Mouse (Mus musculus) embryonic facial prominence, embryonic 11.5 days (tissue): Measurements from ENCODE around the gene Phox2a. TPM values are rescaled to one million over a fixed set of nuclear protein-coding genes. Genes with fewer than 3 reads are reported as not detected.

Experiments
- ATAC-seq: fragments of 200-750 bp; cut with Nextera tagmentation; replicated peaks from 2 replicates; pipeline ENCODE4 v1.8.0; 2017; ENCODE audit warnings: low read depth; ENCODE audit not compliant: insufficient number of reproducible peaks, low FRiP score, low TSS enrichment
- DNase-seq: peaks from one replicate; pipeline ENCODE4 v3.0.0-alpha.2; 2015; ENCODE audit warnings: low spot score
- H3K27ac ChIP-seq: fragments of 300-500 bp; sonication (generic); replicated peaks from 2 replicates; pipeline ENCODE4 v1.5.1; 2014; ENCODE audit warnings: mild to moderate bottlenecking, low read depth, low read length, control low read depth
- H3K27me3 ChIP-seq: fragments of 300-500 bp; sonication (generic); 2 replicates; pipeline ENCODE4 v1.6.1; 2014; ENCODE audit warnings: mild to moderate bottlenecking, low read length, moderate library complexity, mixed read lengths; ENCODE audit not compliant: control insufficient read depth, insufficient read depth
- H3K36me3 ChIP-seq: fragments of 300-500 bp; sonication (generic); replicated peaks from 2 replicates; pipeline ENCODE4 v1.6.1; 2014; ENCODE audit warnings: low read depth, mild to moderate bottlenecking, low read length, moderate library complexity, mixed read lengths; ENCODE audit not compliant: control insufficient read depth, insufficient read depth
- H3K4me1 ChIP-seq: fragments of 300-500 bp; sonication (generic); 2 replicates; pipeline ENCODE4 v1.6.1; 2014; ENCODE audit warnings: low read length, mixed read lengths; ENCODE audit not compliant: control insufficient read depth, insufficient read depth
- H3K4me2 ChIP-seq: fragments of 300-500 bp; sonication (generic); 2 replicates; pipeline ENCODE4 v1.6.1; 2014; ENCODE audit warnings: low read depth, mild to moderate bottlenecking, control low read depth, low read length, moderate library complexity
- H3K4me3 ChIP-seq: fragments of 300-500 bp; sonication (generic); 2 replicates; pipeline ENCODE4 v1.5.1; 2014; ENCODE audit warnings: low read depth, low read length, control low read depth
- H3K9ac ChIP-seq: fragments of 300-500 bp; sonication (generic); replicated peaks from 2 replicates; pipeline ENCODE4 v1.6.1; 2014; ENCODE audit warnings: mild to moderate bottlenecking, control low read depth, low read length
- H3K9me3 ChIP-seq: fragments of 300-500 bp; sonication (generic); replicated peaks from 2 replicates; pipeline ENCODE4 v1.6.1; 2016; ENCODE audit warnings: mild to moderate bottlenecking, low read length, inconsistent platforms, mixed read lengths; ENCODE audit not compliant: control insufficient read depth
- WGBS: fragments of 180-500 bp; shearing (Covaris S2); extraction: QIAGEN DNeasy Blood & Tissue Kit; methylation state at CpG from one replicate; pipeline ENCODE4 v1.1.7; 2014; 5-methylcytosine and 5-hydroxymethylcytosine counted together
- polyA plus RNA-seq: library from polyadenylated mRNA; unstranded; fragments of >200 nt; fragmentation: Nextera tagmentation; extraction: Ambion mirVana; gene quantifications from 2 replicates; pipeline ENCODE4 v1.2.1, GENCODE M21; 2014

The Phox2a gene
- polyA plus RNA-seq, 1 experiment from 2014 or later, result 0.34 TPM

DNA sequence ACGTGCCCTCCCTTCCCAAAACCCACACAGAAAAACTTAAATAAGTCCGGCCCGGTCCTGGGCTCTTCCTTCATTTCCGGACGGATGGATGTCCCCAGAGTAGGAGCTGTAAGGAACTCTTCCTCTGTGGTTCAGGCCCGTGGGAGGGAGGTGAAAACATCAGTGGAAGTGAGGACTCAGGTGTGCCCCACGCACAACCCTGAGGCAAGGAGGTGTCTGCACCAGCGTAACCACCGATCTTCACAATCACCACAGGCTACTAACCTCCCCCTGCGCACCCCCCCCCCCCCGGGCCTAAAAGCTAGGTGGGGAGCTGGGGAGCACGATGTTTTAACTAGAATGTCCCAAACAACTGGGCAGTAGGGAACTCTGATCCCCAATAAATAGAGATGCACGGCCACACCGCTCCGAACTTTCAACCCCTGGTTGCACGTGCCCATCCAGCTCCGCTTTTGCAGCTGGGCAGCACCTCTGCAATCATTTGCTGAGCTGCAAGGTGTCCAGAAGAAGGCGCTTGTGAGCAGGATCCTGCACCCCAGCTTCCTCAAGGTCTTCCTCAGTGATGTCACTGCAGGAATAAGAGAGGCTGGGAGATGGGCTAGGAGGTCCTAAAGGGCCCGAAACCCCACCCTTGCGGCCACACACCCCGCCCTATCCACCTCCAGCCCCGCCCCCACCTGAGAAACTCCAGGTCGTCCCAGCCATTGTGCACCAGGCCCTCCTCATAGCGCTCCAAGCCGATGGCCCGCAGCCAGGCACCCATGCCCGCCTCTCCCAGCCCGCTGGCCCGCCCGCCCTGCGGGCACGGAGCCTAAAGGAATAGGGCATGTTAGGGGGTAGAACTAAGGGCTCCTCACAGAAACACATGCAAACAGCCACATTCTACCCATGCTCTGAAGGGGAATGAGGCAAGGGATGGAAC is 5.0 kb downstream of the Phox2a start:
- peaks cover 13% of the 10 kb centered on the region for H3K4me1 ChIP-seq
- H3K4me3 ChIP-seq, result no peak overlapping the region
- 28% methylated on average over 29 of the region's 32 CpGs for WGBS
- H3K27ac ChIP-seq, result no peak overlapping the region
- ATAC-seq (no peak; the same call in 1 of the 2 replicates), DNase-seq (peak; percentile 58)
- H3K4me2 ChIP-seq, result no peak overlapping the region
- no peak overlapping the region for H3K9ac ChIP-seq
- peaks cover 40% of the 10 kb centered on the region for H3K27me3 ChIP-seq
- peaks cover 12% of the 10 kb centered on the region for H3K36me3 ChIP-seq
- H3K9me3 ChIP-seq, result no peaks in the 10 kb centered on the region

DNA sequence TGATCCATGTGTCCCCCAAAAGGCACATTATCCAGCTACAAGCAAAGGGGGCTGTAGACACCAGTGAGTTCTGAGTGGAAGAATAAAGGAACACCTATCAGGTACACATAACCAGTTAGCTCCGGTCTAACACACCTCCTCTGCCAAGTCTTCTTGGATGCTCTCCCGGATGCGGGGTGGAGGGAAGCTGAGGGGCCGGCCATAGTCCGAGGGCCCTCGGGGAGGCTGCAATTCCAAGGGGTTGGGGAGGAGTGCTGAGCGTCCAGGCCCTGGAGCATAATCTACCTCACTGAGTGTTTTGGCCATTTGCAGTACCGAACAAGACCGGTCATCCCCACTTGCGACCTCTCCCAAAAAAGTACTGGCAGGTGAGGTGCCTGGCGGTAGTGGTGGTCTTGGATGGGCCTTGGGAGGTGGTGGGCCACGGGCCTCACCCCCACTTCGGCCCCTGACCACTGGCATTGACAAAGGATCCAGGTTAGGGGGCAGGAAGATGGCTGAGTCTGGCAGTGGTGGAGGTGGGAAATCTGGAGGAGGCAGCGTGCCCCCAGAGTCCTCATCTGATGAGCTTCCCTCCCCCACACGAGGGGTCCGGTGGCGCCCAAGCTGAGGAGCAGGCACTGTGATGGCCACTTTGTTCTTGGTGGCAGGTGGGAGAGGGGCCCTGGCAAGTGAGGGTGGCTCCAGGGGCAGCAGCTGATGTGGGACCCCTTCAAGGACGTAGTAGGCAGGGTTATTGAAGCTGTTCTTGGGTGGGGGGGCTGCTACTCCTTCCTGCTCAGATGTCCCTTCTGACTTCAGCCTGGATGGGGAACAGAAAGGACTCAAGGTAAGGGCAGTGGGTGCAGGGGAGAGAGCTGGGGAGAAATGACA is 5.9 kb downstream of the Phox2a start:
- Histone ChIP-seq H3K4me1 (peaks cover 13% of the 10 kb centered on the region), H3K36me3 (peaks cover 19% of the 10 kb centered on the region), H3K27ac (no peak overlapping the region), H3K27me3 (peaks cover 31% of the 10 kb centered on the region), H3K9ac (no peak overlapping the region), H3K4me3 (no peak overlapping the region), H3K4me2 (no peak overlapping the region), H3K9me3 (no peaks in the 10 kb centered on the region)
- ATAC-seq, result no peak
- no peak for DNase-seq
- WGBS, result 87% methylated on average over 18 of the region's 18 CpGs

DNA sequence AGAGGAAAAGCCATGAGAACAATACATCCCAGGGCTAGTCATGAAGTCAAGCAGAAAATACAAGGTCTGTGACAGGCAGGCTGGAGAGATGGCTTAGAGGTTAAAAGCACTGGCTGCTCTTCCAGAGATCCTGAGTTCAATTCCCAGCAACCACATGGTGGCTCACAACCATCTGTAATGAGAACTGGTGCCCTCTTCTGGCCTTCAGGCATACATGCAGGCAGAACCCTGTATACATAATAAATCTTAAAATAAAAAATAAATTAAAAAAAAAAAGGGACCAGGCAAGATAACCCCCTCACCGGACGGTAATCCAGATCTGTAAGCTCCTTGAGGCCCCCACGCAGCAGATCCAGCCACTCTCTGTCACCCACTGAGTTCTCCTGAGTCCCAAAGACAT is 12.3 kb downstream of the Phox2a start:
- Histone ChIP-seq H3K27me3 (no peaks in the 10 kb centered on the region), H3K27ac (no peak overlapping the region), H3K4me1 (0 out of 2 replicates have a peak, but pooled peaks cover 2% of the 10 kb centered on the region), H3K9ac (no peak overlapping the region), H3K4me3 (no peak overlapping the region), H3K36me3 (peaks cover 46% of the 10 kb centered on the region), H3K4me2 (no peak overlapping the region), H3K9me3 (no peaks in the 10 kb centered on the region)
- 98% methylated on average over 3 of the region's 3 CpGs for WGBS
- ATAC-seq (no peak), DNase-seq (no peak)

DNA sequence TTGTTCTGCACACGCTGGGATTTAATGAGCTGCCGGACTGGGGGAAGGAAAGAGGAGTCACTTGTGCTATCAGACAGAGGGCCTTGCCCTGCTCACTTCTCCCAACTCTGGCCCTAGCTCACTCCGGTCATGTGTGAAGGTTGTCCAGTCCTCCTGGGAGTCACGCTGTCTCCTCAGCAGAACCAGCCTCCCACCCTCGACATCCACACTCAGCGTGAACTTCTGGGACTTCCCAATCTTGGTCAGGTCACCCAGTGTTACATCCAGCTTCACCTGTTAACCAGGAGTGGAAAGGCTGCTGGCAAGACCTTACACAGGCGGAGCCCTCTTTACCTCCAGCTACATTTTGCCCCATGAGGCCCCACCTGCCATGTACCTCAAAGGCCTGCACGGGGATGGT is 13.3 kb downstream of the Phox2a start:
- H3K27me3 ChIP-seq, result no peaks in the 10 kb centered on the region
- H3K4me1 ChIP-seq, result 0 out of 2 replicates have a peak, but pooled peaks cover 2% of the 10 kb centered on the region
- peaks cover 41% of the 10 kb centered on the region for H3K36me3 ChIP-seq
- no peak overlapping the region for H3K4me3 ChIP-seq
- H3K4me2 ChIP-seq, result no peak overlapping the region
- no peaks in the 10 kb centered on the region for H3K9me3 ChIP-seq
- 96% methylated on average over 8 of the region's 8 CpGs for WGBS
- no peak for ATAC-seq
- no peak overlapping the region for H3K27ac ChIP-seq
- no peak for DNase-seq
- no peak overlapping the region for H3K9ac ChIP-seq

DNA sequence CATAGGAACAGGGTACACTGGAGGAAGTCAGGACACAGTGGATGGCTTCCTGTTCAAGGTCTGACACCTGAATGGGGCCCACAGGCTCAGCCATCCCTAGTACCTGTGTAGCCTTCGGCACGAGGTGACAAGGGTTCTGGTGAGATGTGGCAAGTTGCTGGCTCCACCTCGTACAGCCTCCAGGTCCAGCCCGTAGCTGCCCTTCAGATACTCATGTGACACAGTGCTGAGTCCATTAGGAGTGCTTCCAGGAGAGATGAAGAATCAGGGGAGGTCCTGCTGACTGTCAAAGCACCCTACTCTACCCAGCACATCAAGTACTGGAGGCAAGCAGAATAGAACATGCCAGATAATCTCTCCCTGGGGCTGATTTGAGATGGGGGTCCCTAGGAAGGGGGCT is 14.3 kb downstream of the Phox2a start:
- DNase-seq (no peak), ATAC-seq (no peak)
- no peak overlapping the region for H3K9ac ChIP-seq
- H3K36me3 ChIP-seq, result peaks cover 36% of the 10 kb centered on the region
- 0 out of 2 replicates have a peak, but pooled peaks cover 2% of the 10 kb centered on the region for H3K4me1 ChIP-seq
- 88% methylated on average over 4 of the region's 4 CpGs for WGBS
- H3K27me3 ChIP-seq, result no peaks in the 10 kb centered on the region
- no peak overlapping the region for H3K27ac ChIP-seq
- H3K9me3 ChIP-seq, result no peaks in the 10 kb centered on the region
- no peak overlapping the region for H3K4me2 ChIP-seq
- H3K4me3 ChIP-seq, result no peak overlapping the region

DNA sequence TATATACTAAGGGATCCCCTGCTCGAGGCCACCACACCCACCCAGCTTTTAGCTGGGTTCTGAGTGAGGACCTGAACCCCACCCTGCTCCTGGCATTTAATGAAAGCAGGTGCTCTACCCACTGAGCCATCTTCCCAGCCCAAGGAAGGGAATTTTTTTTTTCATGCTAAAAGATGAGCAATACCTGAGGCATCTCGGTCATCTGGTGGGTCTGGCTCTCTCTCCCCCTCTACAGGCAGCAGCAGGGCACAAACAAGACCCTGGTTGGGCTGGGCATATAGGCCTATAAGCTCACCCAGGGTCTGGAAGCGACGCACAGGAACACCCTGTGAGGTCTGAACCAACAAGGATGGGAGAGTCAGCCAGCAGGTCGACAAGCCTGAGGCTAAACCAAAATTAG is 15.2 kb downstream of the Phox2a start:
- H3K4me2 ChIP-seq, result no peak overlapping the region
- 64% methylated on average over 5 of the region's 5 CpGs for WGBS
- no peak for DNase-seq
- H3K4me1 ChIP-seq, result 0 out of 2 replicates have a peak, but pooled peaks cover 2% of the 10 kb centered on the region
- no peak for ATAC-seq
- no peaks in the 10 kb centered on the region for H3K27me3 ChIP-seq
- H3K27ac ChIP-seq, result no peak overlapping the region
- no peak overlapping the region for H3K4me3 ChIP-seq
- peaks cover 32% of the 10 kb centered on the region for H3K36me3 ChIP-seq
- H3K9me3 ChIP-seq, result no peaks in the 10 kb centered on the region
- no peak overlapping the region for H3K9ac ChIP-seq

DNA sequence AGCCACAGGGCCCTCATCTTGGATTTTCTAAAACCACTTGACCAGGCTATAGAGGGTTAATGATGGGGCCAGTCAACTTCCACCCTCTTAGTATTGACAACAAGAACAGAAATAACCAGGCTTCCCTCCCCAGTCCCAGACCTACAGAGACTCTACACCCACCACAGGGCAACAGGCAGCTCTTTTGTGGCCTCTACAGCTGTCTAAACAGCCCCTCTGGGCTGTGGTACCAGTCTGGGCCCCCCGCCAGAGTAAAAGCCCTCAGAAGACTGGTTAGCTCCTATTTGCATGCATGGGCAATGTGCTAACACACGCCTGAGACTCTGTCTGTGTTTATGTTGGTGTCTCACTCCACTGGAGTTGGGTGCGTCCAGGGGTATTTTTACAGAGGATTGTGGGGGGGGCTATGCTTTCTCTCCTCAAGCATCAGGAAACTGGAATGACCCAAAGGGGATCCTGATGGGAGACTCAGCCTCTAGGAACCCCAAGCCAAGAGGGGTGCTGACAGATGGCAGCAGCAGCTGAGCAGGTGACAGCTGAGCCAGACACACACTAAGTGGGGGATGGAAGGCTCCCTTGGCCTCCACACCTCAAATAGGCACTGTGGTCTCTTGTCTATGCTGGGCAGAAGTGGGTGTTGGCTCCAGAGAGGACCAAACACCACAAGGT is 15.9 kb downstream of the Phox2a start:
- Histone ChIP-seq H3K9ac (no peak overlapping the region), H3K4me3 (no peak overlapping the region)

More for the DNA sequence above, 15.9 kb downstream of the Phox2a start:
- no peak for DNase-seq
- H3K36me3 ChIP-seq, result peaks cover 26% of the 10 kb centered on the region
- WGBS, result 63% methylated on average over 3 of the region's 3 CpGs
- H3K27ac ChIP-seq, result no peak overlapping the region
- peaks cover 5% of the 10 kb centered on the region; the same call in 1 of the 2 replicates for H3K4me1 ChIP-seq
- H3K27me3 ChIP-seq, result no peaks in the 10 kb centered on the region
- H3K4me2 ChIP-seq, result no peak overlapping the region; the same call in 1 of the 2 replicates
- H3K9me3 ChIP-seq, result no peaks in the 10 kb centered on the region
- no peak for ATAC-seq
